Comparison of ENCODE assay signal across 29 mouse cellular contexts in genomic region chr2:156084541-156084940, GRCm38 (mm10). TPM values are rescaled to one million over a fixed set of nuclear protein-coding genes. Genes with fewer than 3 reads are reported as not detected.
DNase-seq lines count a peak whose midpoint lies in the region; ATAC-seq and TF ChIP-seq lines count a peak whose summit lies in the region.
"Had no signal": no experiment of that assay in that cellular context is flagged by ENCODE, and none has a peak within 500 bp of the region (broad histone marks: within the 10 kb centered on the region; RNA-seq: fewer than 3 reads in every experiment).

No protein-coding gene starts in this region.

- H3K4me2 ChIP-seq in heart, embryonic 12.5 days = no peak overlapping the region
- H3K4me2 ChIP-seq in midbrain, embryonic 13.5 days (replicated peaks) = no peak overlapping the region
- H3K4me2 ChIP-seq in midbrain, embryonic 14.5 days (ENCODE audit: low read length) = no peak overlapping the region
- H3K4me2 ChIP-seq: embryonic facial prominence, embryonic 13.5 days; embryonic facial prominence, embryonic 15.5 days; forebrain, embryonic 12.5 days had no signal

- no peaks in the 10 kb centered on the region for H3K27me3 ChIP-seq in heart, embryonic 12.5 days (replicated peaks)
- no peaks in the 10 kb centered on the region for H3K27me3 ChIP-seq in MEL (ENCODE audit: control insufficient read depth in 1 of 2, insufficient read depth in 2 of 2, low read length in 2 of 2)
- no peaks in the 10 kb centered on the region for H3K27me3 ChIP-seq in midbrain, embryonic 13.5 days
- no peaks in the 10 kb centered on the region for H3K27me3 ChIP-seq in midbrain, embryonic 14.5 days (ENCODE audit: control insufficient read depth, insufficient read depth, low read length)
- H3K27me3 ChIP-seq: CH12.LX; embryonic facial prominence, embryonic 13.5 days; embryonic facial prominence, embryonic 15.5 days; forebrain, embryonic 12.5 days; Patski had no signal

- no peaks in the 10 kb centered on the region for H3K79me2 ChIP-seq in MEL (ENCODE audit: control insufficient read depth, insufficient read depth, low read length, poor library complexity)

- TF ChIP-seq POLR2A in MEL (IDR thresholded peaks at IDR 0.05; ENCODE audit: control insufficient read depth in 1 of 2, insufficient read depth in 1 of 2, low read depth in 1 of 2, low read length in 2 of 2, poor library complexity in 1 of 2) = no peak

- no peaks in the 10 kb centered on the region for H3K9me3 ChIP-seq in heart, embryonic 12.5 days (replicated peaks)
- H3K9me3 ChIP-seq in MEL (replicated peaks; ENCODE audit: insufficient read depth, low read length) = no peaks in the 10 kb centered on the region
- H3K9me3 ChIP-seq in midbrain, embryonic 13.5 days = no peaks in the 10 kb centered on the region
- no peaks in the 10 kb centered on the region for H3K9me3 ChIP-seq in midbrain, embryonic 14.5 days (ENCODE audit: control insufficient read depth, low read length)
- H3K9me3 ChIP-seq: embryonic facial prominence, embryonic 13.5 days; embryonic facial prominence, embryonic 15.5 days; forebrain, embryonic 10.5 days; forebrain, embryonic 12.5 days; G1E had no signal

- peak; percentile 53 for DNase-seq in adrenal gland, adult 2 months
- DNase-seq in adrenal gland, postnatal 10 days = no peak
- peak; percentile 72 for DNase-seq in heart, adult 11 months
- DNase-seq in MEL (ENCODE audit: low read depth, low spot score) = no peak
- DNase-seq in midbrain, embryonic 14.5 days = no peak
- DNase-seq: adrenal gland, postnatal 14 days; B cell, adult 2 months; cerebellum, adult 11-12 months; cerebellum, adult 2 months; cerebellum, adult 9-10 months; cerebellum, postnatal 10 days; cerebellum, postnatal 25 days; embryo, embryonic 11 days had no signal

- H3K4me3 ChIP-seq in heart, embryonic 12.5 days = no peak overlapping the region
- H3K4me3 ChIP-seq in MEL (ENCODE audit: control insufficient read depth in 1 of 2, insufficient read depth in 1 of 2, low read depth in 2 of 2, low read length in 2 of 2) = no peak overlapping the region
- H3K4me3 ChIP-seq in midbrain, embryonic 13.5 days (replicated peaks) = no peak overlapping the region
- no peak overlapping the region for H3K4me3 ChIP-seq in midbrain, embryonic 14.5 days (replicated peaks; ENCODE audit: low read depth, low read length)
- H3K4me3 ChIP-seq: embryonic facial prominence, embryonic 13.5 days; embryonic facial prominence, embryonic 15.5 days; erythroblast, embryonic 14.5 days; forebrain, embryonic 10.5 days; forebrain, embryonic 12.5 days had no signal

- H3K9ac ChIP-seq in heart, embryonic 12.5 days = no peak overlapping the region
- no peak overlapping the region for H3K9ac ChIP-seq in MEL (ENCODE audit: control insufficient read depth, low read depth, low read length, poor library complexity, severe bottlenecking)
- H3K9ac ChIP-seq in midbrain, embryonic 13.5 days (replicated peaks) = no peak overlapping the region
- no peak overlapping the region for H3K9ac ChIP-seq in midbrain, embryonic 14.5 days (replicated peaks; ENCODE audit: low read length)
- H3K9ac ChIP-seq: embryonic facial prominence, embryonic 13.5 days; embryonic facial prominence, embryonic 15.5 days; forebrain, embryonic 12.5 days had no signal

- TF ChIP-seq RAD21 in MEL (IDR thresholded peaks at IDR 0.05; ENCODE audit: low read depth, low read length) = no peak

- peaks cover 12% of the 10 kb centered on the region for H3K36me3 ChIP-seq in heart, embryonic 12.5 days
- peaks cover 0 to 3% of the 10 kb centered on the region in 2 experiments; a peak in 2 of 4 replicates for H3K36me3 ChIP-seq in MEL (ENCODE audit: control insufficient read depth in 1 of 2, insufficient read depth in 2 of 2, low read length in 2 of 2)
- no peaks in the 10 kb centered on the region; the same call in 1 of the 2 replicates for H3K36me3 ChIP-seq in midbrain, embryonic 13.5 days
- H3K36me3 ChIP-seq in midbrain, embryonic 14.5 days (ENCODE audit: control insufficient read depth, insufficient read depth, low read length) = peaks cover under 1% of the 10 kb centered on the region
- H3K36me3 ChIP-seq: embryonic facial prominence, embryonic 15.5 days had no signal

- TF ChIP-seq CTCF in MEL (IDR thresholded peaks at IDR 0.05 in 2 of 3, conservative IDR thresholded peaks at IDR 0.05 in 1 of 3; ENCODE audit: control insufficient read depth in 1 of 3, insufficient read depth in 1 of 3, low read depth in 2 of 3, low read length in 3 of 3, poor library complexity in 1 of 3, severe bottlenecking in 1 of 3) = no peak

- TF ChIP-seq EP300 in MEL (IDR thresholded peaks at IDR 0.05; ENCODE audit: low read depth in 1 of 2, low read length in 2 of 2) = no peak

- ATAC-seq in heart, embryonic 12.5 days (ENCODE audit: insufficient number of reproducible peaks, low FRiP score) = no peak
- no peak for ATAC-seq in midbrain, embryonic 13.5 days
- ATAC-seq in midbrain, embryonic 14.5 days (ENCODE audit: low FRiP score, low TSS enrichment) = no peak
- ATAC-seq: activated CD4-positive, CD25-positive, alpha-beta regulatory T cell, adult 4 months; CD4-positive, CD25-positive, alpha-beta regulatory T cell, adult 4 months; forebrain, embryonic 14.5 days; forebrain, embryonic 16.5 days; Patski had no signal

- WGBS in heart, embryonic 12.5 days = 84% methylated on average over 3 of the region's 3 CpGs
- WGBS in midbrain, embryonic 13.5 days = 93% methylated on average over 3 of the region's 3 CpGs
- WGBS in midbrain, embryonic 14.5 days = 92% methylated on average over 3 of the region's 3 CpGs

- H3K27ac ChIP-seq in heart, embryonic 12.5 days (ENCODE audit: poor library complexity, severe bottlenecking) = no peak overlapping the region
- H3K27ac ChIP-seq in MEL (ENCODE audit: control insufficient read depth, low read depth, low read length) = no peak overlapping the region
- no peak overlapping the region for H3K27ac ChIP-seq in midbrain, embryonic 13.5 days
- no peak overlapping the region for H3K27ac ChIP-seq in midbrain, embryonic 14.5 days (replicated peaks; ENCODE audit: low read depth, low read length)
- H3K27ac ChIP-seq: embryonic facial prominence, embryonic 13.5 days; embryonic facial prominence, embryonic 15.5 days; forebrain, embryonic 10.5 days; forebrain, embryonic 12.5 days had no signal

- H3K4me1 ChIP-seq in heart, embryonic 12.5 days (replicated peaks) = peaks cover 33% of the 10 kb centered on the region
- H3K4me1 ChIP-seq in MEL (ENCODE audit: control insufficient read depth in 1 of 2, insufficient read depth in 2 of 2, low read length in 2 of 2) = no peaks in the 10 kb centered on the region; a peak in 1 of 4 replicates
- peaks cover 19% of the 10 kb centered on the region for H3K4me1 ChIP-seq in midbrain, embryonic 13.5 days (replicated peaks)
- H3K4me1 ChIP-seq in midbrain, embryonic 14.5 days (ENCODE audit: control insufficient read depth, insufficient read depth, low read length) = no peaks in the 10 kb centered on the region
- H3K4me1 ChIP-seq: embryonic facial prominence, embryonic 15.5 days had no signal

RNA-seq across cellular contexts. Expression of gene Spag4, which starts 19.6 kb away (rescaled TPM):
- 1 to 10 TPM; 3.7 to 4.9 TPM for total RNA-seq in adrenal gland, adult 2 months (2021)
- polyA plus RNA-seq in adrenal gland, adult 2 months (2012; rRNA removed) = 2.3 and 3.8 TPM in 2 replicates
- total RNA-seq in adrenal gland, postnatal 10 days (2021) = 1 to 10 TPM; 4.1 to 4.7 TPM
- polyA plus RNA-seq in heart, embryonic 12.5 days (2016; fragmentation: Nextera tagmentation; extraction: Ambion mirVana) = 3.1 and 3.3 TPM in 2 replicates
- 5.0 and 5.5 TPM in 2 replicates for total RNA-seq in MEL (2012; rRNA removed)
- polyA plus RNA-seq in MEL (2012; ENCODE audit: insufficient read depth in 1 of 2, insufficient read length in 2 of 2, low read depth in 1 of 2, low replicate concordance in 2 of 2, missing spikeins in 1 of 2) = 10 to 100 TPM in 1 of 2 experiments, not detected in 1; 10.9 TPM
- 6.0 TPM in 2 replicates for polyA plus RNA-seq in midbrain, embryonic 13.5 days (2015; fragmentation: Nextera tagmentation; extraction: Ambion mirVana)
- 4.7 and 6.0 TPM in 2 replicates for polyA plus RNA-seq in midbrain, embryonic 14.5 days (2014; fragmentation: Nextera tagmentation; extraction: Ambion mirVana)
- polyA plus RNA-seq: activated CD4-positive, CD25-positive, alpha-beta regulatory T cell, adult 4 months had no signal

RNA-seq across cellular contexts. Expression of gene Cpne1, which starts 27.2 kb away (rescaled TPM):
- 10 to 100 TPM; 48.8 to 53.9 TPM for total RNA-seq in adrenal gland, adult 2 months (2021)
- polyA plus RNA-seq in adrenal gland, adult 2 months (2012; rRNA removed) = 87.7 and 97.8 TPM in 2 replicates
- total RNA-seq in adrenal gland, postnatal 10 days (2021) = 10 to 100 TPM; 44.4 to 47.5 TPM
- polyA plus RNA-seq in heart, embryonic 12.5 days (2016; fragmentation: Nextera tagmentation; extraction: Ambion mirVana) = 30.0 and 31.0 TPM in 2 replicates
- total RNA-seq in MEL (2012; rRNA removed) = 22.5 and 32.0 TPM in 2 replicates
- polyA plus RNA-seq in MEL (2012; ENCODE audit: insufficient read depth in 1 of 2, insufficient read length in 2 of 2, low read depth in 1 of 2, low replicate concordance in 2 of 2, missing spikeins in 1 of 2) = 10 to 100 TPM in 1 of 2 experiments, not detected in 1; 52.8 TPM
- 34.2 and 36.4 TPM in 2 replicates for polyA plus RNA-seq in midbrain, embryonic 13.5 days (2015; fragmentation: Nextera tagmentation; extraction: Ambion mirVana)
- polyA plus RNA-seq in midbrain, embryonic 14.5 days (2014; fragmentation: Nextera tagmentation; extraction: Ambion mirVana) = 21.4 and 23.2 TPM in 2 replicates

RNA-seq across cellular contexts. Expression of gene Rbm12, which starts 27.2 kb away (rescaled TPM):
- 10 to 100 TPM; 16.6 to 28.1 TPM for total RNA-seq in adrenal gland, adult 2 months (2021)
- polyA plus RNA-seq in adrenal gland, adult 2 months (2012; rRNA removed) = 2.4 and 4.8 TPM in 2 replicates
- total RNA-seq in adrenal gland, postnatal 10 days (2021) = 10 to 100 TPM; 23.3 to 25.0 TPM
- polyA plus RNA-seq in heart, embryonic 12.5 days (2016; fragmentation: Nextera tagmentation; extraction: Ambion mirVana) = 26.2 and 26.9 TPM in 2 replicates
- total RNA-seq in MEL (2012; rRNA removed) = 13.4 and 15.3 TPM in 2 replicates
- 10 to 100 TPM; 28.8 to 42.5 TPM for polyA plus RNA-seq in MEL (2012; ENCODE audit: insufficient read depth in 1 of 2, insufficient read length in 2 of 2, low read depth in 1 of 2, low replicate concordance in 2 of 2, missing spikeins in 1 of 2)
- polyA plus RNA-seq in midbrain, embryonic 13.5 days (2015; fragmentation: Nextera tagmentation; extraction: Ambion mirVana) = 33.3 and 33.9 TPM in 2 replicates
- polyA plus RNA-seq in midbrain, embryonic 14.5 days (2014; fragmentation: Nextera tagmentation; extraction: Ambion mirVana) = 23.6 and 34.0 TPM in 2 replicates

RNA-seq across cellular contexts. Expression of gene Fer1l4, which starts 31.8 kb away (rescaled TPM):
- total RNA-seq in adrenal gland, adult 2 months (2021) = not detected
- polyA plus RNA-seq in adrenal gland, adult 2 months (2012; rRNA removed) = not detected in 2 replicates
- not detected for total RNA-seq in adrenal gland, postnatal 10 days (2021)
- polyA plus RNA-seq in heart, embryonic 12.5 days (2016; fragmentation: Nextera tagmentation; extraction: Ambion mirVana) = not detected in 2 replicates
- 0.04 TPM in 1 of 2 replicates, not detected in the other for total RNA-seq in MEL (2012; rRNA removed)
- under 1 TPM in 1 of 2 experiments, not detected in 1; 0.07 TPM for polyA plus RNA-seq in MEL (2012; ENCODE audit: insufficient read depth in 1 of 2, insufficient read length in 2 of 2, low read depth in 1 of 2, low replicate concordance in 2 of 2, missing spikeins in 1 of 2)
- not detected in 2 replicates for polyA plus RNA-seq in midbrain, embryonic 13.5 days (2015; fragmentation: Nextera tagmentation; extraction: Ambion mirVana)
- 0.09 TPM in 1 of 2 replicates, not detected in the other for polyA plus RNA-seq in midbrain, embryonic 14.5 days (2014; fragmentation: Nextera tagmentation; extraction: Ambion mirVana)
- total RNA-seq: adrenal gland, adult 18-20 months; adrenal gland, postnatal 14 days; adrenal gland, postnatal 36 days; CH12.LX had no signal
- polyA plus RNA-seq: activated CD4-positive, CD25-positive, alpha-beta regulatory T cell, adult 4 months; CD4-positive, CD25-positive, alpha-beta regulatory T cell, adult 4 months; embryonic facial prominence, embryonic 15.5 days; erythroblast, embryonic 14.5 days; forebrain, embryonic 10.5 days; forebrain, embryonic 12.5 days; forebrain, embryonic 14.5 days; forebrain, embryonic 16.5 days; G1E; Patski had no signal

RNA-seq across cellular contexts. Expression of gene Gm28036, which starts 42.4 kb away (rescaled TPM):
- total RNA-seq in adrenal gland, adult 2 months (2021) = 10 to 100 TPM; 14.6 to 21.1 TPM
- 2.3 and 3.4 TPM in 2 replicates for polyA plus RNA-seq in adrenal gland, adult 2 months (2012; rRNA removed)
- 10 to 100 TPM; 21.3 to 24.5 TPM for total RNA-seq in adrenal gland, postnatal 10 days (2021)
- polyA plus RNA-seq in heart, embryonic 12.5 days (2016; fragmentation: Nextera tagmentation; extraction: Ambion mirVana) = 19.1 and 21.0 TPM in 2 replicates
- 27.6 and 32.3 TPM in 2 replicates for total RNA-seq in MEL (2012; rRNA removed)
- 10 to 100 TPM in 1 of 2 experiments, not detected in 1; 20.4 TPM for polyA plus RNA-seq in MEL (2012; ENCODE audit: insufficient read depth in 1 of 2, insufficient read length in 2 of 2, low read depth in 1 of 2, low replicate concordance in 2 of 2, missing spikeins in 1 of 2)
- 23.0 and 28.4 TPM in 2 replicates for polyA plus RNA-seq in midbrain, embryonic 13.5 days (2015; fragmentation: Nextera tagmentation; extraction: Ambion mirVana)
- 5.8 and 19.2 TPM in 2 replicates for polyA plus RNA-seq in midbrain, embryonic 14.5 days (2014; fragmentation: Nextera tagmentation; extraction: Ambion mirVana)
- polyA plus RNA-seq: erythroblast, embryonic 14.5 days had no signal

Comparison
In these comparisons a context has a peak if more than half of its experiments do, and no peak if none do; other contexts are left out.
1. DNase-seq: peak in adrenal gland, adult 2 months (single experiment) and heart, adult 11 months (single experiment); none in adrenal gland, postnatal 10 days (single experiment), MEL (single experiment) and midbrain, embryonic 14.5 days (single experiment).